Mouse (Mus musculus) brain, adult 2 months (tissue): ENCODE data around the gene Pts.

Experiments used
- DNase-seq: peaks from one replicate; pipeline ENCODE4 v3.0.0; 2011; ENCODE audit warnings: low read depth, low spot score

The Pts gene

GRCm38 (mm10) chr9:50533328-50533727 lies 4.8 kb upstream of the Pts start:
- peak; percentile 30 for DNase-seq

- peak; percentile 75 for DNase-seq
These were observed 2.4 kb upstream of the Pts start for GRCm38 (mm10) chr9:50530890-50531289.

GRCm38 (mm10) chr9:50527860-50528259 lies 664 bp downstream of the Pts start:
- DNase-seq, result peak; percentile 7

GRCm38 (mm10) chr9:50525585-50525984 lies 2.9 kb downstream of the Pts start:
- no peak for DNase-seq

- no peak for DNase-seq
These were observed 3.6 kb downstream of the Pts start for GRCm38 (mm10) chr9:50524936-50525335.

GRCm38 (mm10) chr9:50522574-50522973 lies 6.0 kb downstream of the Pts start:
- no peak for DNase-seq

- no peak for DNase-seq
These were observed 7.0 kb downstream of the Pts start for GRCm38 (mm10) chr9:50521562-50521961.

- no peak for DNase-seq
These were observed 7.8 kb downstream of the Pts start for GRCm38 (mm10) chr9:50520748-50521147.

- DNase-seq, result no peak
These were observed 9.7 kb downstream of the Pts start for GRCm38 (mm10) chr9:50518781-50519180.

GRCm38 (mm10) chr9:50515462-50515861 lies 13.1 kb downstream of the Pts start:
- DNase-seq, result no peak

GRCm38 (mm10) chr9:50507570-50507969 lies 21.0 kb downstream of the Pts start:
- peak; percentile 39 for DNase-seq

GRCm38 (mm10) chr9:50505405-50505804 lies 23.1 kb downstream of the Pts start:
- DNase-seq, result no peak

- DNase-seq, result no peak
These were observed 25.6 kb downstream of the Pts start for GRCm38 (mm10) chr9:50502949-50503348.

- peak; percentile 78 for DNase-seq
These were observed 27.5 kb downstream of the Pts start for GRCm38 (mm10) chr9:50500974-50501501.

- DNase-seq, result peak; percentile 13
These were observed 28.0 kb downstream of the Pts start for GRCm38 (mm10) chr9:50500467-50500973.

GRCm38 (mm10) chr9:50499781-50500180 lies 28.7 kb downstream of the Pts start:
- no peak for DNase-seq

GRCm38 (mm10) chr9:50498815-50499214 lies 29.7 kb downstream of the Pts start:
- DNase-seq, result no peak

GRCm38 (mm10) chr9:50497536-50497935 lies 31.0 kb downstream of the Pts start:
- DNase-seq, result no peak

GRCm38 (mm10) chr9:50497076-50497475 lies 31.4 kb downstream of the Pts start:
- no peak for DNase-seq

- no peak for DNase-seq
These were observed 32.0 kb downstream of the Pts start for GRCm38 (mm10) chr9:50496546-50496945.

- no peak for DNase-seq
These were observed 32.4 kb downstream of the Pts start for GRCm38 (mm10) chr9:50496151-50496505.

- peak; percentile 18 for DNase-seq
These were observed 32.9 kb downstream of the Pts start for GRCm38 (mm10) chr9:50495405-50496150.

- no peak for DNase-seq
These were observed 34.2 kb downstream of the Pts start, which contains the start of gene Plet1 for GRCm38 (mm10) chr9:50494311-50494710. Gene Plet1 (plus strand): TSS chr9:50494525.
